Mouse (Mus musculus) midbrain, embryonic 16.5 days (tissue): Measurements from ENCODE around the gene Synm. TPM values are rescaled to one million over a fixed set of nuclear protein-coding genes. Genes with fewer than 3 reads are reported as not detected.

Experiments used
- ATAC-seq: fragments of 200-750 bp; cut with Nextera tagmentation; 2 replicates; pipeline ENCODE4 v1.8.0; 2017; ENCODE audit warnings: moderate TSS enrichment
- H3K27ac ChIP-seq: fragments of 300-500 bp; sonication (generic); 2 replicates; pipeline ENCODE4 v1.5.1; 2014; ENCODE audit warnings: mild to moderate bottlenecking, low read length, mixed read lengths
- H3K27me3 ChIP-seq: fragments of 300-500 bp; sonication (generic); 2 replicates; pipeline ENCODE4 v1.6.1; 2014; ENCODE audit warnings: low read depth, low read length, mixed read lengths; ENCODE audit not compliant: control insufficient read depth, insufficient read depth
- H3K36me3 ChIP-seq: fragments of 300-500 bp; sonication (generic); 2 replicates; pipeline ENCODE4 v1.6.1; 2014; ENCODE audit warnings: mild to moderate bottlenecking, low read length, moderate library complexity, mixed read lengths; ENCODE audit not compliant: control insufficient read depth, insufficient read depth
- H3K4me1 ChIP-seq: fragments of 300-500 bp; sonication (generic); 2 replicates; pipeline ENCODE4 v1.6.1; 2014; ENCODE audit warnings: mild to moderate bottlenecking, low read length, mixed read lengths; ENCODE audit not compliant: control insufficient read depth, insufficient read depth
- H3K4me2 ChIP-seq: fragments of 300-500 bp; sonication (generic); 2 replicates; pipeline ENCODE4 v1.6.1; 2014; ENCODE audit warnings: mild to moderate bottlenecking, low read length, mixed read lengths
- H3K4me3 ChIP-seq: fragments of 300-500 bp; sonication (generic); 2 replicates; pipeline ENCODE4 v1.5.1; 2014; ENCODE audit warnings: low read depth, mild to moderate bottlenecking, low read length, moderate library complexity, mixed read lengths
- H3K9ac ChIP-seq: fragments of 300-500 bp; sonication (generic); 2 replicates; pipeline ENCODE4 v1.6.1; 2014; ENCODE audit warnings: low read depth, low read length, mixed read lengths
- H3K9me3 ChIP-seq: fragments of 300-500 bp; sonication (generic); replicated peaks from 2 replicates; pipeline ENCODE4 v1.6.1; 2014; ENCODE audit warnings: mild to moderate bottlenecking, low read length, mixed read lengths; ENCODE audit not compliant: control insufficient read depth, poor library complexity, severe bottlenecking
- WGBS: fragments of 180-500 bp; shearing (Covaris S2); extraction: QIAGEN DNeasy Blood & Tissue Kit; methylation state at CpG from one replicate; pipeline ENCODE4 v1.1.7; 2014; 5-methylcytosine and 5-hydroxymethylcytosine counted together
- polyA plus RNA-seq: library from polyadenylated mRNA; unstranded; fragments of >200 nt; fragmentation: Nextera tagmentation; extraction: Ambion mirVana; gene quantifications from 2 replicates; pipeline ENCODE4 v1.2.1, GENCODE M21; 2015

The Synm gene
- polyA plus RNA-seq, 1 experiment from 2014 or later: 4.6 TPM

DNA sequence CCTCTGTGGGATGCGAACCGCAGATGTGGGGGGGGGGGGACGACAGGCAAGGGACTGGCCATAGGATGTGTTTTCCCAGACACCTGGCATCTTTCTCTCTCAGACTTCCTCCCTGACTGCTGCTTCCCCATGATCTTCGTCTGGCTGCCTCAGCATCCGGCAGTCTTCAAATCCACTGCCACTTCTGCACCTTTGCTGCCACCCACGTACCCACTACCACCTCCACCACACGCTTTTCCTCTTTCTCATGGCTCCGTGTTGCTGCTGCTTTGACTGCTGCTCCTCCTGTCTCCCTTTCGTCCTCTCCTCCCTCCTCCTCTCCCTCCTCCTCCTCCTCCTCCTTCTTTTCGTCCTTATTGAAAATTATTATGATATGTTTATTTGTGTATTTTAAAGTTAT is 42.6 kb downstream of the Synm start:
- H3K27me3 ChIP-seq: no peaks in the 10 kb centered on the region
- no peak overlapping the region for H3K4me3 ChIP-seq
- WGBS: 93% methylated on average over 10 of the region's 10 CpGs
- peaks cover 14% of the 10 kb centered on the region for H3K4me1 ChIP-seq
- no peaks in the 10 kb centered on the region for H3K36me3 ChIP-seq
- ATAC-seq: no peak
- H3K4me2 ChIP-seq: no peak overlapping the region
- peaks cover 3% of the 10 kb centered on the region; the same call in 1 of the 2 replicates for H3K9me3 ChIP-seq
- no peak overlapping the region for H3K9ac ChIP-seq
- no peak overlapping the region for H3K27ac ChIP-seq

DNA sequence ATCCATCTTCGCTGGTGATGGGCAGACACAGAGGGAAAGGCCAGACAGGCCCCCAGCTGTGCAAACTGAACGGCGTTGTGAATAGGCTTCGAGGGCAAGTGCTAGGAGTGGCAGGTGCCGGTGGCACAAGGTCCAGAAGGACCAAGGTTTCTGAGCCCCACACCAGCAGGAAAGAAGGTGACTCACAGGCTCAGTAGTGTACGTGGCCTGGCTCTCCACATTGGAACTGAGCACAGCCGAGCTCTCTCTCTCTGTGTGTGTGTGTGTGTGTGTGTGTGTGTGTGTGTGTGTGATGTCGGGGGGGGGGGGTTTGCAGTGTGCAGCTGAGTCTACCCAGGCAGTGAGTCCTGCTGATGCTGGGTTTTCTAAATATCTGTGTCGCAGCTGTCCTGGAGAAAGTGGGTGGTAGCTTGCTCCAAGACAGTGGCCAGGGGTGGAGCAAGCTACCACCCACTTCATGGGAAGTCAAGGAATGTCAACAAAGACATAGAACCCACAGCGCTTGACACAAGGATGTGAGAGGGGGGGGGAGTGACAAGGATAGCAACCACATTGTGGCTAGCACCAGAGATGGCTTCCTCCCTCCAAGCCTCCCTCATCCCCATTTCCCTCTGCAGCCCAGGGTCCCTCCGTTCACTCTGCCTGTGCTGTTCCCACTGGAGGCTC is 43.2 kb downstream of the Synm start:
- H3K27ac ChIP-seq: no peak overlapping the region
- H3K4me2 ChIP-seq: no peak overlapping the region
- H3K9ac ChIP-seq: no peak overlapping the region
- 62% methylated on average over 10 of the region's 11 CpGs for WGBS
- H3K4me3 ChIP-seq: no peak overlapping the region
- peaks cover 14% of the 10 kb centered on the region for H3K4me1 ChIP-seq
- H3K27me3 ChIP-seq: no peaks in the 10 kb centered on the region
- no peaks in the 10 kb centered on the region for H3K36me3 ChIP-seq
- H3K9me3 ChIP-seq: peaks cover 3% of the 10 kb centered on the region; the same call in 1 of the 2 replicates
- ATAC-seq: no peak

DNA sequence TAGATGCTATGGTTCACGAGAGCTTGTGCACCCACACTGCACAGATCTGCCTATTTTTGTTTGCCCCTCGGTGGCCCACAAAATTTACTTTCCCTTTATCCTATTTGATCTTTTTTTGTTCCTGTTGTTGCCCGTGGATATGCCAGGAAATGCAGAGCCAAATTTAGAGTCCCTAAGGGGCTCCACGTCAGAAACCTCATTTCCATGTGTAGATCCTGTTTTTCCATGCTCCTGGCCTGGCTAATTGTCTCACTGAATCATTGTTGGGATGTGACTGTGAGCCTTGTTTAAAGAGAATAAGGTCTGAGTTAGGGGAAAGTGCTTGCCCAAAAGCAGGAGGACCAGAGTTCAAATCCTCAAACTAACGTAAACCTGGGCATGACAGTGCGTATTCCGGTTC is 44.4 kb downstream of the Synm start:
- peaks cover 3% of the 10 kb centered on the region; the same call in 1 of the 2 replicates for H3K9me3 ChIP-seq
- no peaks in the 10 kb centered on the region for H3K27me3 ChIP-seq
- no peak overlapping the region for H3K4me3 ChIP-seq
- WGBS: 68% methylated on average over 7 of the region's 7 CpGs
- 0 out of 2 replicates have a peak overlapping the region, but pooled peaks have one; percentile 28 for H3K27ac ChIP-seq
- ATAC-seq: no peak
- no peaks in the 10 kb centered on the region for H3K36me3 ChIP-seq
- H3K9ac ChIP-seq: no peak overlapping the region
- H3K4me2 ChIP-seq: no peak overlapping the region
- H3K4me1 ChIP-seq: peaks cover 14% of the 10 kb centered on the region

DNA sequence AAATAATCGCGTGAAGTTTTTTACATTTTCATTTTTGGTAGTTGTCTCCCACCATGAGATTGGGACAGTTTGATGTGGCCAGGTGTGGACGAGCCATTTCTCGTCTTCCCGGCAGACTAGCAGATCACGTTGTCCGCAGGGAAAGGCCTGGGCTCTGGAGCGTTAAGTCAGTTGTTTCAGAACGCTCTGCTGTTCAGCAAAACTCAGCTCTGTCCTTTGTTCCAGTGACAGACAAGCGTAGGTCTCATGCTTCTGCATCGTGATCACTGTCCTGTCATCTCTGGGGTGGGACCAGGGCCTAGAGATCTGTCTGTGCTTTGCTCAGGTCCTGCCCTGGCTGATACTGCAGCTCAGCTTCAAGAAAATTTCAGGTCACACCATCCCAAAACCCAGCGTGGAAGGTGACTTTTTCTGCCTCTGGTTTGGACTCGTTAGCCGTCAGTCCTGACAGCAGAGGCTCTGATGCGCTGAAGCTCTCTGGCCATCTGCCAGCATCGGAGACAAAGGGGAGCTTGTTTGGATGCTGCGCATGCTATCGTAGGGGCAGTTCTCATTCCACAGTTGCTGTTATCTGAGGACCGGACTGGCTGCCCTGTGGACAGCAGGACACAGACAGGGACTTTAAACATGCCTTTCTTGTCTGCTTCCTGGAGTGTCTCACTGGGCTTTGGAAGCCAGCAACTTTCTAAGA is 45.6 kb downstream of the Synm start:
- Histone ChIP-seq H3K4me1 (peaks cover 14% of the 10 kb centered on the region), H3K4me2 (peak overlapping the region; percentile 28; the same call in 1 of the 2 replicates), H3K27ac (peak overlapping the region; percentile 60), H3K27me3 (no peaks in the 10 kb centered on the region), H3K9me3 (peaks cover 3% of the 10 kb centered on the region; the same call in 1 of the 2 replicates), H3K4me3 (no peak overlapping the region), H3K36me3 (no peaks in the 10 kb centered on the region), H3K9ac (0 out of 2 replicates have a peak overlapping the region, but pooled peaks have one; percentile 25)
- ATAC-seq: peak; percentile 79
- WGBS: 42% methylated on average over 19 of the region's 19 CpGs

DNA sequence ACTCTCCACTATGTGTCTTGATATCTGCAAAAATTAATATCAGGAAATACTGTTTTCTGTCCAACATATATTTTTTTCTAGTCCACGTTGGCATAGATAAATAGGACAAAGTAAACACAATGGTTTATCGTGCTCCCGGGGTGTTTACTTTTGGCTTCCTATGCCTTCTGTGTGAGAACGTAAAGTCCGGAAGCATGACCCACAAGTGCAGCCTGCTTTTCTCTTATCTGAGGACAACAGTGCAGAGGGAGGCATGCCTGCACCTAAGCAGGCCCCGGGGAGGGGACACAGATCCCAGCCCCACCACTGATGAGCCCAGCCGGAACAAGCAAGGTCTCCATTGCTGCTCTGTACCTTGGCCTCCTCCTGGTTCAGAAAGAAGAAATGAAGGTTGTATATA is 49.3 kb downstream of the Synm start:
- Histone ChIP-seq H3K9me3 (peaks cover 3% of the 10 kb centered on the region; the same call in 1 of the 2 replicates), H3K27me3 (no peaks in the 10 kb centered on the region), H3K4me3 (no peak overlapping the region), H3K4me1 (peaks cover 14% of the 10 kb centered on the region), H3K4me2 (no peak overlapping the region), H3K36me3 (no peaks in the 10 kb centered on the region), H3K9ac (no peak overlapping the region), H3K27ac (no peak overlapping the region)
- no peak for ATAC-seq
- 85% methylated on average over 7 of the region's 7 CpGs for WGBS

DNA sequence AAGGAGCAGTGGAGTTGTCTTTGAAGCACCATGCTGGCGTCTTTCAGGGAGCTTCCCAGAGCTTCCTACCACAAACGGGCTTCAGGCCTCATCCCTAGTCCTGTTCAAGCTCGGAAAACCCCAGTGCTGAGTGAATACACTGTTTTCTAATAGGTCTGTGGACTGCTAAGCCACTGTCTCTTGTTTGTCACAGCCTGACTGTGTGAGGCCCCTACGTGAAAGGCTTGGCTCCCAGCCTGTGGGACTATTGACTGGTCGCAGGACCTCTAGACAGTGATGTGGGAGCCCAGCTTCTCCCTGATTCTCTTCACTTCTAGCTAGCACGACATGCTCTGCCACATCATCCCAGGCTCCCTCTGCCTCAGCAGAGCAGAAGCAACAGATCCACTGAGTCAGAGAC is 51.4 kb downstream of the Synm start:
- no peaks in the 10 kb centered on the region for H3K36me3 ChIP-seq
- H3K4me1 ChIP-seq: no peaks in the 10 kb centered on the region
- H3K9ac ChIP-seq: no peak overlapping the region
- H3K4me3 ChIP-seq: no peak overlapping the region
- H3K27me3 ChIP-seq: no peaks in the 10 kb centered on the region
- 0 out of 2 replicates have a peak, but pooled peaks have one; percentile 51 for ATAC-seq
- no peak overlapping the region for H3K27ac ChIP-seq
- H3K9me3 ChIP-seq: peaks cover 3% of the 10 kb centered on the region; the same call in 1 of the 2 replicates
- H3K4me2 ChIP-seq: no peak overlapping the region
- WGBS: 67% methylated on average over 6 of the region's 6 CpGs

DNA sequence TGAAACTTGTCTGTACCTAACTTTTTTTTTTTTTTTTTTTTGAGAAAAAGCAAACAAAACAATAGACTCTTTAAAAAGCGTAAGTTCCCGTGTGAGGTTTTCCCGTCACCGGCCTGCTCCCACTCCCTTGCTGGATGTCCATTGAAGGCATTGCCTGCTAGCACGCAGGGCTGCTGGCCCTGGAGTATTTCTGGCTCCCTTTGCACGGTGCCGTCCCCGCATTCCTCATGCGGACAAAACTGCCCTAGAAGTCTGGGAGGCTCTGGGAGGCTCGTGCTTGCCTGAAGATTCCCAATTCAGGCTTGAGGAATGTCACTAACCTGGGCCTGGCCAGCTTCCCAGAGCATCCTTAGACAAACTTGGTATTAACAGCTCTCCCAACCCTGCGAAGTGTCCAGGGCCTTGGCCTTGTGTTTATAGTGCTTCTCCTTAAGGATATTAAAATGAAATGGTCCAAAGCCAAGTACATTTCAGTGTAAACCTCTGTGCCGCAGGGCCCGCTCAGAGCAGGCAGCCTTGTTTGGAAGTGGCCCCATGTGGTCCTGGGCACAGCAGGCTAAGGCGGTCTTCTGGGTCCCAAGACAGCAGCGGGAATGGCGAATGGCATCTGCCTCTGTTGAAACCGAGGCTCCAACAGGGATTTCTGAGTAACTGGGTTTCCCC is 58.2 kb downstream of the Synm start:
- Histone ChIP-seq H3K36me3 (no peaks in the 10 kb centered on the region), H3K27ac (no peak overlapping the region), H3K9ac (no peak overlapping the region), H3K27me3 (no peaks in the 10 kb centered on the region), H3K4me3 (no peak overlapping the region), H3K4me1 (0 out of 2 replicates have a peak, but pooled peaks cover 2% of the 10 kb centered on the region), H3K4me2 (no peak overlapping the region), H3K9me3 (no peaks in the 10 kb centered on the region)
- no peak for ATAC-seq
- WGBS: 69% methylated on average over 17 of the region's 17 CpGs

DNA sequence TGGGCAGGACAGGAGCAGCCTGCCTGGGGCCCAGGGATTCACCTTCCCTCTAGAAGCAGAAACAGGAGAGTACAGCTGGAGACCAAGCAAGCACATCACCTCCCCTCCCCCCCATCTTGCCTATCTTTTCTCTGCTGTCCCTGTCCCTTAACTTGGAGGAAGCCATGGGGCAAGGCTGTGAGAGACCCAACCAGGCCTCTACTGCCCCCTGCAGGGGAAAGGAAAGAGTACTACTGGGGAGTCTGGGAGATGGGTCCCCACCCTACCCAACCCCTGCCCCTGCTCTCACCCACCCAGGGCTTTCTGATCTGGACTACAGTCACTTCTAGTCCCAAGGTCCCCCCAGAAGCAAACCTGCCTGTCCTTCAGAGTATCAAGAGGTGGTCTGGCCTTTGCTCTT is 58.7 kb downstream of the Synm start:
- Histone ChIP-seq H3K27ac (no peak overlapping the region), H3K27me3 (no peaks in the 10 kb centered on the region), H3K4me3 (no peak overlapping the region), H3K4me1 (0 out of 2 replicates have a peak, but pooled peaks cover 2% of the 10 kb centered on the region), H3K36me3 (no peaks in the 10 kb centered on the region), H3K9me3 (no peaks in the 10 kb centered on the region), H3K9ac (no peak overlapping the region), H3K4me2 (no peak overlapping the region)
- ATAC-seq: no peak

DNA sequence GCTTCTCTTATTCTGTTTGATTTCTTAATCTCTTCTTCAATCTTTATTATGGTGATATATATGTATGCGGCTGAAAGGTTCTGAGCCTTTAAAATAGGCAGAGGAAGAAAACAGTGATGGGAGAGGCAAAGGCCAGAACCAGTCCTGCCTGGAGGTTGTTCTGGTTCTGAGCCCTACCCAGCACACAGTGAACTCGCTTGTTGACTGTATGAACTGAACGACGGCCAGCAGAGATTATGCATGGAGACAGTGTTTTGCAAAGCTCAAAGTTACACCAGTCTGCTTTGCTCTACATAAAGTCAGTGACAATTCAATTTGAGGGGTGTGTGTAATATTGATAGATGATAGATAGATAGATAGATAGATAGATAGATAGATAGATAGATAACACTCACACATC is 60.2 kb downstream of the Synm start:
- Histone ChIP-seq H3K4me1 (0 out of 2 replicates have a peak, but pooled peaks cover 2% of the 10 kb centered on the region), H3K9me3 (no peaks in the 10 kb centered on the region), H3K27me3 (no peaks in the 10 kb centered on the region), H3K9ac (no peak overlapping the region), H3K4me3 (no peak overlapping the region), H3K4me2 (no peak overlapping the region), H3K27ac (no peak overlapping the region), H3K36me3 (no peaks in the 10 kb centered on the region)
- ATAC-seq: no peak
- 93% methylated on average over 4 of the region's 4 CpGs for WGBS
